Mouse (Mus musculus): Measurements from ENCODE around the gene Klk4. TPM values are rescaled to one million over a fixed set of nuclear protein-coding genes. Genes with fewer than 3 reads are reported as not detected.

Klk4 gene
- total RNA-seq, 2 experiments from 2014 or later, result not detected

GRCm38 (mm10) chr7:43919559-43920451, 38.8 kb downstream of the Klk4 start:
- peak; percentile 63 to 65 for DNase-seq (ENCODE audit: low spot score in 2 of 2)

GRCm38 (mm10) chr7:43920582-43920981, 39.6 kb downstream of the Klk4 start:
- no peak for DNase-seq (ENCODE audit: low spot score in 2 of 2)

DNA sequence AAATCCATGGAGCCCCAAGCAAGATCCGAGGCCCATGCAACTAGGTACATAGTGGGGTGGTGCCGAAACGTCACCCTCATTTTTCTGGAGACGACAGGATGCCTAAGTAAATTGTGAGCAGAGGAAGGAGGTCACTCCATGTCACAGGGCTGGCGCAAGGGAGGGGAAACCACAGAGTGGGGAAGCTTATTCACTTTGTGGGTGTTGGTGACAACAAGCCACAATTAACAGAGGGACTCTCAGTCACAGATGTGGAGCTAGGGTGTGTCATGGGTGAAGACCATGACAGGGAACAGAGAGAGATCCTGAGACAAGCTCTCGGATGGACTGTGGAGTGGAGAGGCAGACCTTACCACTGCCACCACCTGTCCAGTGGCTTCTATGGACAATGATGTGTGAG, 40.1 kb downstream of the Klk4 start:
- DNase-seq (ENCODE audit: low spot score in 2 of 2), result no peak

GRCm38 (mm10) chr7:43921941-43922340, 41.0 kb downstream of the Klk4 start:
- no peak for DNase-seq (ENCODE audit: low spot score in 2 of 2)

GRCm38 (mm10) chr7:43925985-43926384, 45.0 kb downstream of the Klk4 start:
- no peak for DNase-seq (ENCODE audit: low spot score in 2 of 2)

DNA sequence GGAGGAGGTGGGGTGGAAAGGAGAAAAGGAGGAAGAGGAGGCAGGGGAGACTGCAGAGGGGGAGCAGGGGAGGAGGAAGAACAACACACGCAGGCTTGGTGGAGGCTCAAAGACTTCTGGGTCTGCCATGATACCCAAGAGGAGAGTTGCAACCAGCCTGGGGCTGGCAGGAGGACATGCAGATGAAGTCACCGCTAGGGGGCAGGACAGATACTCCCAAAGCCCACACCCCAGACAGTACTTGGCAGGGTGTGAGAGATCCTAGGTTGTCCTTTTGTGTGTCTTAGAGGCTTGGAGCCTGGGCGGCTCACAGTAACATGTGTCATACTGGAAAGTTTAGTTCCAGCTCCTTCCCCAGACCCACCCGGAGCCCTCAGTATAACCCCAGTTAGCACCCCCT, 47.6 kb downstream of the Klk4 start:
- peak in 1 of 2 experiments; percentile 6 for DNase-seq (ENCODE audit: low spot score in 2 of 2)

GRCm38 (mm10) chr7:43932337-43932736, 51.4 kb downstream of the Klk4 start:
- DNase-seq (ENCODE audit: low spot score in 2 of 2), result no peak

DNA sequence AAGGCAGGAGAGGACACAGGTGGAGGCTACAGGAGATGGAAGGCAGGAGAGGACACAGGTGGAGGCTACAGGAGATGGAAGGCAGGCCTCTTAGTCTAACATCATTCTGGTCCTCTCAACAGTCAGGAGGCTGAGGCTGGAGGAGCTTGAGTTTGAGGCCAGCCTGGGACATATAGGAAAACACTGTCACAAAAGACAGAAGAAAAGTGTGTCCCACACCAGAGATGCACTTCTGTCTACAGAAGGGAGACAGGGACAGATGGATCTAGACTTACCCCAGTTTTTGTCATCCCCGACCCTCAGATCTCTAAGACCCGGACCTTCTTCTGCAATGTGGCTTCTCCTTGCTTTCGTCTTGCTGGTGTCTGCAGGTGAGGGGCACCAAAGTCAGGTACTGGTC, 52.5 kb downstream of the Klk4 start, which contains the start of gene Klk15:
Klk15 (plus strand) TSS at position 301 of the 400 bp plus-strand sequence.
- DNase-seq (ENCODE audit: low spot score in 2 of 2), result no peak

DNA sequence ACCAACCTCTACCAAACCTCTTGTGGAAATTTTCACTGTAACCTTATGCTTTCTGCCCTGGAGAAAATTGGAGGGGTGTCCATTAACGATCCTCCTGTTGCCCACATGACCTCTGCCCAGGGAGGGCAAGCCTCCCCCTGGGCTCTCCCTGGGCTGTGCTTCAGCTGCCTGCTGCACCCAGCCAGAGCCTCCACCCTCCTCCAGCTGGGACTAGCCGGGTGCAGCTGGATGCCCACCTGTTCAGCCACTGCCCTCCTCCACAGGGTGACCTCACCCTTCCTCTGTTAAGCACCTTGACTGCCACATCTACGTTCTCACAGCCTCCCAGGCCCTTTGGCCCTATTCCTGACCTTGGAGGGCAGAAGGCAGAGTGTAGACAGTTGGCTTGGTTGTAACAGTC, 53.8 kb downstream of the Klk4 start:
- DNase-seq (ENCODE audit: low spot score in 2 of 2), result no peak

Other genes starting within 250 kb of the Klk4 start
- not detected for gene Ceacam18, start 246.5 kb upstream of the Klk4 start, total RNA-seq (2021)
- 1 to 10 TPM; 3.4 to 3.6 TPM for gene Siglece, start 221.0 kb upstream of the Klk4 start, total RNA-seq (2021)
- 10 to 100 TPM; 10.9 to 13.9 TPM for gene Ctu1, start 209.1 kb upstream of the Klk4 start, total RNA-seq (2021)
- gene Klk14, start 190.7 kb upstream of the Klk4 start, total RNA-seq (2021), result not detected
- gene Klk13, start 168.6 kb upstream of the Klk4 start, total RNA-seq (2021), result under 1 TPM in 1 of 2 experiments, not detected in 1; 0.45 TPM
- not detected for gene Klk12, start 112.3 kb upstream of the Klk4 start, total RNA-seq (2021)
- not detected for gene Klk11, start 106.6 kb upstream of the Klk4 start, total RNA-seq (2021)
- under 1 TPM; 0.36 to 0.86 TPM for gene Klk10, start 100.1 kb upstream of the Klk4 start, total RNA-seq (2021)
- gene Klk9, start 89.3 kb upstream of the Klk4 start, total RNA-seq (2021), result not detected
- 1 to 10 TPM; 2.9 to 4.9 TPM for gene Klk8, start 83.6 kb upstream of the Klk4 start, total RNA-seq (2021)
- not detected for gene Klk7, start 69.9 kb upstream of the Klk4 start, total RNA-seq (2021)
- not detected for gene Klk6, start 56.7 kb upstream of the Klk4 start, total RNA-seq (2021)
- gene Klk5, start 39.2 kb upstream of the Klk4 start, total RNA-seq (2021), result not detected
- not detected for gene Klk15, start 52.6 kb downstream of the Klk4 start, total RNA-seq (2021)
- not detected for gene Klk1b8, start 69.5 kb downstream of the Klk4 start, total RNA-seq (2021)
- not detected for gene Klk1b1, start 85.6 kb downstream of the Klk4 start, total RNA-seq (2021)
- gene Klk1b9, start 94.9 kb downstream of the Klk4 start, total RNA-seq (2021), result not detected
- not detected for gene Klk1b11, start 114.7 kb downstream of the Klk4 start, total RNA-seq (2021)
- gene Klk1b26, start 131.0 kb downstream of the Klk4 start, total RNA-seq (2021), result not detected
- gene Klk1b27, start 171.1 kb downstream of the Klk4 start, total RNA-seq (2021), result not detected
- not detected for gene Klk1b21, start 221.2 kb downstream of the Klk4 start, total RNA-seq (2021)
- not detected for gene Klk1b22, start 231.5 kb downstream of the Klk4 start, total RNA-seq (2021)